Mouse (Mus musculus) embryonic facial prominence, embryonic 13.5 days (tissue): Measurements from ENCODE around the gene Sf3b3. TPM values are rescaled to one million over a fixed set of nuclear protein-coding genes. Genes with fewer than 3 reads are reported as not detected.
A peak's percentile ranks its signal among the peaks of the same experiment; 100 is the strongest.

ENCODE experiments used
- ATAC-seq: fragments of 200-750 bp; cut with Nextera tagmentation; 2 replicates; pipeline ENCODE4 v1.8.0; 2017; ENCODE audit warnings: low read depth; ENCODE audit not compliant: insufficient number of reproducible peaks, insufficient read depth, low FRiP score, low TSS enrichment
- H3K27ac ChIP-seq: fragments of 300-500 bp; sonication (generic); 2 replicates; pipeline ENCODE4 v1.5.1; 2015; ENCODE audit warnings: moderate library complexity, mild to moderate bottlenecking, inconsistent platforms
- H3K27me3 ChIP-seq: fragments of 300-500 bp; sonication (generic); 2 replicates; pipeline ENCODE4 v1.6.1; 2015; ENCODE audit warnings: mild to moderate bottlenecking, inconsistent platforms
- H3K36me3 ChIP-seq: fragments of 300-500 bp; sonication (generic); 2 replicates; pipeline ENCODE4 v1.6.1; 2015; ENCODE audit warnings: mild to moderate bottlenecking, inconsistent platforms
- H3K4me1 ChIP-seq: fragments of 300-500 bp; sonication (generic); 2 replicates; pipeline ENCODE4 v1.6.1; 2015; ENCODE audit warnings: inconsistent platforms
- H3K4me2 ChIP-seq: fragments of 300-500 bp; sonication (generic); 2 replicates; pipeline ENCODE4 v1.6.1; 2015; ENCODE audit warnings: moderate library complexity, mild to moderate bottlenecking, inconsistent platforms
- H3K4me3 ChIP-seq: fragments of 300-500 bp; sonication (generic); 2 replicates; pipeline ENCODE4 v1.5.1; 2015; ENCODE audit warnings: mild to moderate bottlenecking, inconsistent platforms
- H3K9ac ChIP-seq: fragments of 300-500 bp; sonication (generic); 2 replicates; pipeline ENCODE4 v1.6.1; 2015; ENCODE audit warnings: mild to moderate bottlenecking, inconsistent platforms
- H3K9me3 ChIP-seq: fragments of 300-500 bp; sonication (generic); 2 replicates; pipeline ENCODE4 v1.6.1; 2016; ENCODE audit warnings: inconsistent platforms
- WGBS: fragments of 180-500 bp; shearing (Covaris S2); methylation state at CpG from one replicate; pipeline ENCODE4 v1.1.7; 2015; ENCODE audit warnings: mixed read lengths; 5-methylcytosine and 5-hydroxymethylcytosine counted together
- polyA plus RNA-seq: library from polyadenylated mRNA; unstranded; fragments of >200 nt; fragmentation: Nextera tagmentation; extraction: Ambion mirVana; gene quantifications from 2 replicates; pipeline ENCODE4 v1.2.1, GENCODE M21; 2015

The Sf3b3 gene
- polyA plus RNA-seq, 1 experiment from 2014 or later: 158 TPM

DNA sequence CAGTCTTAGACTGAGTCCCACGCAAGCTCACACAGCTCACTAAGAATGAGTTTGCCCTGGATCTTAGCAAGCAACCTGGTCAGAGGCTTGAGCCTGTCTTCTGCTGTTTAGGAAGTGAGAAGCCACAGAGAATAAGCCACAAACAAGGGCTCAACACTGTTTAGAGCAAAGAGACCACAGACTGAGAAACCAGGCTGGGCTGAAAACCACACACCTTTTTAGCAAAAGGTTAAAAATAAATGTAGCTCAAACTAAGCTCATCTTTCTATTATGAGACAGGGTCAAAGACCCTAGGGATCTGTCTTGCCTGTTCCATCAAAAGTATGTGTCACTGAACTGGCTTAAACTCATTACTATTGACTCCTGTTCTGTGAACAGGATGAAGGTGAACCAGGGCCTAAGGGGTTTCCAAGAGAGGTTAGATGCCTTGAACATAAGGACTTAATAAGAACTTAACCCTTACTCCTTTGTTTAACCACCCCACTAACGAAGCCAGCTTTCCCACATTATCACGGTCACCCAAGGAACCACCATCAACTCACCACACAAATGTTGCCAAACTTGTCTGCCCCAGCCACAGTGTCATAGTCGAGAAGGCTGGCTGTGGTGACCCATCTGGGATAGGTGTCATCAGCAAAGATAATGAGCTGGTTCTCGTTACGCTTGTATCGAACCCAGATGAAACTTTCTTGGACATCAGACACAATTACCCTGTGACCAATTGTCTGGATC is 33.3 kb downstream of the Sf3b3 start:
- 88% methylated on average over 7 of the region's 7 CpGs for whole genome bisulfite sequencing
- no peak overlapping the region for H3K4me3 ChIP-seq
- no peak overlapping the region for H3K4me2 ChIP-seq
- H3K27ac ChIP-seq: no peak overlapping the region
- no peak for ATAC-seq
- H3K9me3 ChIP-seq: no peaks in the 10 kb centered on the region
- H3K36me3 ChIP-seq: peaks cover 95% of the 10 kb centered on the region
- no peak overlapping the region for H3K9ac ChIP-seq
- H3K27me3 ChIP-seq: no peaks in the 10 kb centered on the region
- peaks cover 14% of the 10 kb centered on the region for H3K4me1 ChIP-seq

DNA sequence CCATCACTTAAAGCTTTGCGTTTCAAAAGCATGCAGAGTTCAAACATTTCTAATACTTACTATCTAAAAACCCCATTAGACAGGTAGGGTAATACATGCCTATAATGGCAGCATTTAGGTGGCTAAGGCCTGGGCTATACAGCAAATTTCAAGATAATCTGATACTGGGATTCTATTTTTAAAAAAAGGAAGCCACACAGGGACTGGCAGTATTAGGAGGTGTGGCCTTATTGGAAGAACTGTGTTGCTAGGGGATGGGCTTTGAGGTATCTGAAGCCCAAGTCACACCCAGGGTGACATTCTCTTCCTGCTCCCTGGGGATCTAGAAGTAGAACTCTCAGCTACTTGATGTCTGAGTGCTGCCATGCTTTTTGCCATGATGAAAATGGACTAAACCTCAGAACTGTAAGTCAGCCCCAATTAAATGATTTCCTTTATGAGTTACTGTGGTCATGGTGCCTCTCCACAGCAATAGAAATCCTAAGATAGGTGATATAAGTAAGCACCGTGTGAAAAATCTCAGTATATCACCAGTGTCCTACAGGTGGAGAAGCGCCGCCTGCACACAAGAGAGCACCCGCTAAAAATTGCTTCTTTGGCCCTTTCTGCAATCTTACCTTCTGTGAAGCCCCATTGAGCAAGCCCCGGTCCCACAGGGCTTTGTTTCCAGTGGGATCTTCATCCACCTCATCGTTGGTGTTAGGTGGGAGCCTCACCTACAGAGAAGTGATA is 34.1 kb downstream of the Sf3b3 start:
- 94% methylated on average over 7 of the region's 7 CpGs for WGBS
- Histone ChIP-seq H3K9ac (no peak overlapping the region), H3K4me2 (no peak overlapping the region), H3K9me3 (no peaks in the 10 kb centered on the region), H3K27me3 (no peaks in the 10 kb centered on the region), H3K36me3 (peaks cover 88% of the 10 kb centered on the region), H3K27ac (no peak overlapping the region), H3K4me3 (no peak overlapping the region), H3K4me1 (peaks cover 21% of the 10 kb centered on the region)
- ATAC-seq: no peak

DNA sequence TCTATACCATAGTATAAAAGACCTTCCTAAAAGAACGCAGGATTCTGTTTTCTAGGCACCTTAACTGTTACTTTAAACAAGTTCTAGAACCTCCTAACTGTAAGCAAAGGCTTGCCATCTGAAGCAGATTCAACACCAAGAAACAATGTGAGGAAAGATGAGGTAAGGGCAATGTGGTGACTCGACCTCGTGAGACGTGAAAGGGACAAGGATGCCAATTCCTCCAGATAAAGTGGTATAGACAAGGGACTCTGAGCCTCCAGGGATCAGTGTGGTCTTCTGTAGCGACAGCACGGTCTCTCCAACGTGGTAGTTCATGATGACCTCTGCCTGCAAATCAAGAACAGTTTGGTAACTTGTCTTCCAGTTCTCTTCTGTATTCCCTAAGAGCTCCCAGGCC is 34.8 kb downstream of the Sf3b3 start:
- no peaks in the 10 kb centered on the region for H3K9me3 ChIP-seq
- no peak overlapping the region for H3K9ac ChIP-seq
- WGBS: 93% methylated on average over 7 of the region's 7 CpGs
- no peak overlapping the region for H3K27ac ChIP-seq
- H3K27me3 ChIP-seq: no peaks in the 10 kb centered on the region
- H3K4me3 ChIP-seq: no peak overlapping the region
- H3K4me1 ChIP-seq: peaks cover 25% of the 10 kb centered on the region
- no peak for ATAC-seq
- peaks cover 80% of the 10 kb centered on the region for H3K36me3 ChIP-seq
- no peak overlapping the region for H3K4me2 ChIP-seq

DNA sequence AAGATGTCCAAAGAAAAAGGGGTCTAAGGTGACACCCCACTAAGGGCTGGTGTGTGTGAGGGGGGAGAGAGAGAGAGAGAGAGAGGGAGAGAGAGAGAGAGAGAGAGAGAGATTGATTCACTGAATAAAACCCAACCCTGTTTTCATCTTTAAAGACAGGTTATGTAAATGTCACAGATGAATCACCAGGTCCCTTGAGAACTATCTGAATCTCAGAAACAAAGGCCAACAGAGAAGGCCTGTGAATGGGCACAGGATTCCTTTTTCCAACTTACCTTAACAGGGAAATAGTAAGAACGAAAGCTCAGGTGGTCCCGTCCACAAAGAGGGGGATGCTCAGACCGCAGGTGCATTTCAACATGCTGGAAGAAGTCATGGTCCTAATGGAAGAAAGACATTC is 35.5 kb downstream of the Sf3b3 start:
- ATAC-seq: no peak
- Histone ChIP-seq H3K27me3 (no peaks in the 10 kb centered on the region), H3K27ac (no peak overlapping the region)

DNA sequence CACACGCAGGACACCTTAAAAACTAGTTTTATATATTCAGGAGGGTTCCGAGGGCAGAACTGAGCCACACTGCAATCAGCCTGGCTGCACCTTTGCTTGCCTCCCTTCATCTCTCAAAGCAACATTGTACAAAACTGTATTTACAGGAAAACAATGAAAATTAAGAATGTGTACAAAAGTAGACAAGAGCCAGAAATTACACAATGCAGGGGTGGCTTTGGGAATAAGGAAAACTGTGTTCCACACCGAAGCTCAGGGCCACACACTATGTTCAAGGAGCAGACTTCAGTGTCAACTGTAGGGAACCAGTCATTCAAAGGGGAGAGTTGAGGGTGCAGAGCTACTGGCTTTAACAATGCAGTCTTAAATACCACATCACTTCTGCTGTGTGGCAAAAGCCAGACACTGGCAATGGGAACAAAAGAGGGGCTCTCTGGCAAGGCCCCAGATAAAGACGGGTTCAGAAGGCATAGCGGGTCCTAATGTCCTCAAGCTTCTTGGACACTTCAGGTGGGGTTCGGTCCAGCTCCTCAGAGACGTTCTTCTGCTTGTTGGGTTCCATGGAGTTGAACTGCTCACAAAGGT is 36.0 kb downstream of the Sf3b3 start:
- no peaks in the 10 kb centered on the region for H3K27me3 ChIP-seq
- ATAC-seq: no peak
- no peak overlapping the region for H3K4me2 ChIP-seq
- H3K4me3 ChIP-seq: no peak overlapping the region
- H3K27ac ChIP-seq: no peak overlapping the region; the same call in 1 of the 2 replicates
- peaks cover 30% of the 10 kb centered on the region for H3K4me1 ChIP-seq
- 87% methylated on average over 7 of the region's 7 CpGs for WGBS
- no peak overlapping the region for H3K9ac ChIP-seq
- no peaks in the 10 kb centered on the region for H3K9me3 ChIP-seq
- peaks cover 68% of the 10 kb centered on the region for H3K36me3 ChIP-seq

More for the DNA sequence above, 35.5 kb downstream of the Sf3b3 start:
- no peak overlapping the region for H3K4me2 ChIP-seq
- H3K36me3 ChIP-seq: peaks cover 74% of the 10 kb centered on the region
- no peak overlapping the region for H3K4me3 ChIP-seq
- peaks cover 25% of the 10 kb centered on the region for H3K4me1 ChIP-seq
- 95% methylated on average over 3 of the region's 3 CpGs for WGBS
- H3K9me3 ChIP-seq: no peaks in the 10 kb centered on the region
- no peak overlapping the region for H3K9ac ChIP-seq

DNA sequence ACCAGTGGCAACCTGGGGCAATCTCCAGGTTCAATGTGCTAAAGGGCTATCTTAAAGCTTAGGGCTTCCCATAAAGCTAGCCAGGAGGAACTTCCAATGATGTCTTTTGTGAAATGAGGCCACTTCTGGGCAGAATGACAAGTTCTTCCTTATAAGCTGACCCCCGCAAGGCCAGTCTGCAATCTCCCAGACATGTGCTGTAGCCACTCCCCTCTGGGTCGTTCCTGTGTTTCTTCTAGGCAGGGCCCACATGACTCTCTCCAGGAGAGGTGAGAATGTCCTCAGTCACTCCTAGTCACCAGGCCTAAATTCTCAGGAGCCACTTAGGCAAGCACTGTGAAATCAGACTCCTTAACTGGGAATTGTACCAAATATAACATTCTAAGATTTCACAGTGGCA is 36.8 kb downstream of the Sf3b3 start:
- H3K27me3 ChIP-seq: no peaks in the 10 kb centered on the region
- H3K4me2 ChIP-seq: no peak overlapping the region
- no peak overlapping the region for H3K4me3 ChIP-seq
- no peak overlapping the region for H3K27ac ChIP-seq
- H3K9me3 ChIP-seq: no peaks in the 10 kb centered on the region
- 55% methylated on average over 2 of the region's 2 CpGs for WGBS
- ATAC-seq: no peak
- peaks cover 31% of the 10 kb centered on the region for H3K4me1 ChIP-seq
- H3K9ac ChIP-seq: no peak overlapping the region
- peaks cover 61% of the 10 kb centered on the region for H3K36me3 ChIP-seq

DNA sequence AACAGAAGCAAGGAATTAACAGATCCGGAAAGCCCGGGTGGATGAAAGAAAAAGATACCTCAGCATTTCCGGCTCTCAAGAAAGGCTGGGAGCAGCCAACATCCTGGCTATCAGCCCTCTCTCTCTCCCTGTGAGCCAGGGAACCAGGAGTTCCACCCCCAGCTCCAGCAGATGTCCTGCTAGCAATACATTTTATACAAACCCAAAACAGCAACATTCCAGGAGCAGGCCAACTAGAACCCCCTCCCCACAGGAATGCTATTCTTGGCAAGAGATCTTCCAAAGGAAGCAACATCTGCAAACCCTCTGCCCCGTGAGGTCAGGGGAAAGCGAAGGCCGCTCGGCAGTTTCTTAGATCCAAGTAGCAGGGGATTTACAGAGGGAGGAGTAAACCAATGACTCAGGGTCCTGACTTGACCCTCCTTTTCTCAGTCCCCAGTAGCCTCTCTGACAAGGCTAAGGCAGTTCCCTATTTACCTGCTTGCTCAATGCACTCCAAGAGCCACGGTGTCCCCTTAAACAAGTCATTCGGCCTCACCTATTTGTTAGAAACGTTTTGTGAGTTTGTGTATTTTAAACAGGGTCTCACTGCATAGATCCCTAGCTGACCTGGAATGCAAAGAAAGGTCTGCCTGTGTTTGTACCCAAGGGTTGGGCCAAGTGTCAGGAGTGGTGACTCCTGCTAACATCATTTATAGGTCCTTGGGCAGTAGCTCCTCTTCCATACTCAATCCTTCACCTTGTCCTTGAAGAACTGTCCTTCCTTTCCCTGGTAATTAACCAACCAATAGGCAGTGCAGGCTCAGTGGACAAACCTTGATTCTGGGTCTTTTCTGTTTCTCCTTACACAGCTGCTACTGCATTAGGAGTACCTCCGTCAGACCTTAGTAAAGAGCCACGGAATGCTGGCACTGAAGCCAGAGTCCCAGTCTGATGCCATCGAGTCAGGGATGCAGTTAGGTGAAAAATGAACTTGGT is 37.8 kb downstream of the Sf3b3 start:
- no peak overlapping the region for H3K4me3 ChIP-seq
- H3K9ac ChIP-seq: 0 out of 2 replicates have a peak overlapping the region, but pooled peaks have one; percentile 4
- H3K4me2 ChIP-seq: no peak overlapping the region
- peaks cover 50% of the 10 kb centered on the region for H3K36me3 ChIP-seq
- peak; percentile 65; the same call in 1 of the 2 replicates for ATAC-seq
- WGBS: 43% methylated on average over 13 of the region's 13 CpGs
- no peaks in the 10 kb centered on the region for H3K9me3 ChIP-seq
- peaks cover 31% of the 10 kb centered on the region for H3K4me1 ChIP-seq
- H3K27ac ChIP-seq: peak overlapping the region; percentile 77
- H3K27me3 ChIP-seq: no peaks in the 10 kb centered on the region

DNA sequence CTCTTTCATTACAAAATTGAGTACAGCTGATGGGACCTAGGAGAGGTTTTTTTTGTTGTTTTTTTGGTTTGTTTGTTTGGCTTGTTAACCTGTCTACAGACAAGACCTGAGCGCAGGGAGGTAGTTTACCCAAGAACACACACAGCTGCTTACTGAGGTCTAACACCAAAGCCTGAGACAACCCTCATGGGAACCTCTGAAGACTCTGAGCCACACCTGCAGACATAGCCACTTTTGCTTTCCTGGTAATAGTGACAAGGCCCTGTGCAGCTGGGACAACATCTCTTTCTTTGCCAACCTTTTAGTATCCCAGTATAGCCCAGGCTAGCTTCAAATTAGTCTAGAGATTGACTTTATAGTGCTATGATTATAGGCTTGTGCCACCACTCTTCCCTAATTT is 40.4 kb downstream of the Sf3b3 start:
- no peak overlapping the region for H3K27ac ChIP-seq
- peaks cover 24% of the 10 kb centered on the region for H3K36me3 ChIP-seq
- no peaks in the 10 kb centered on the region for H3K9me3 ChIP-seq
- no peak overlapping the region for H3K9ac ChIP-seq
- no peak for ATAC-seq
- H3K27me3 ChIP-seq: no peaks in the 10 kb centered on the region
- 84% methylated on average over 1 of the region's 1 CpGs for WGBS
- H3K4me2 ChIP-seq: no peak overlapping the region
- peaks cover 31% of the 10 kb centered on the region for H3K4me1 ChIP-seq
- no peak overlapping the region for H3K4me3 ChIP-seq

DNA sequence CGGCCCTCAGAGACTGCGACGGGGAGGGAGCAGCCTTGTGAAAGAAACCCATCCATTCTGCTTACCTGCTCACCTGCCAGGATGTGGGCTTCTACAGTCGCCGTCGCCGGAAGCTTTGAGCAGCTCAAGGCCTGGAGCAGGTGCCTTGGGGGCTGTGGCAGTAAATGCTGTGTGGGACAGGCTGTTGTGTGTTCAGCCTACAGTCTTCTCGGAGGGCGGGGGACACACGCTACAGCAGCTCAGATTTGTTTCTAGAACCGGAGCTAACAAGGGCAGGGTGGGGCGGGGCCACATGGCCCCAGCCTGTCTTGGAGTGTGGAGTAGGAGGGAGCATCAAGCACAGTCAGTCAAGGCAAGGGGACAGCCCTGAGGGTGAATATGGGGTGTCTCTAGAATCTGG is 40.9 kb downstream of the Sf3b3 start, which contains the start of gene Il34:
Gene Il34 (minus strand): TSS at position 256 of the 400 bp plus-strand sequence.
- Histone ChIP-seq H3K4me3 (no peak within 1 kb of the TSS), H3K27me3 (no peaks in the 10 kb centered on the region), H3K9ac (0 out of 2 replicates have a peak within 1 kb of the TSS, but pooled peaks have one; percentile 6), H3K9me3 (no peaks in the 10 kb centered on the region), H3K27ac (no peak within 1 kb of the TSS), H3K36me3 (peaks cover 19% of the 10 kb centered on the region), H3K4me1 (peaks cover 36% of the 10 kb centered on the region), H3K4me2 (peak within 1 kb of the TSS; percentile 21; the same call in 1 of the 2 replicates)
- 31% methylated on average over 12 of the region's 12 CpGs for WGBS
- no peak for ATAC-seq

DNA sequence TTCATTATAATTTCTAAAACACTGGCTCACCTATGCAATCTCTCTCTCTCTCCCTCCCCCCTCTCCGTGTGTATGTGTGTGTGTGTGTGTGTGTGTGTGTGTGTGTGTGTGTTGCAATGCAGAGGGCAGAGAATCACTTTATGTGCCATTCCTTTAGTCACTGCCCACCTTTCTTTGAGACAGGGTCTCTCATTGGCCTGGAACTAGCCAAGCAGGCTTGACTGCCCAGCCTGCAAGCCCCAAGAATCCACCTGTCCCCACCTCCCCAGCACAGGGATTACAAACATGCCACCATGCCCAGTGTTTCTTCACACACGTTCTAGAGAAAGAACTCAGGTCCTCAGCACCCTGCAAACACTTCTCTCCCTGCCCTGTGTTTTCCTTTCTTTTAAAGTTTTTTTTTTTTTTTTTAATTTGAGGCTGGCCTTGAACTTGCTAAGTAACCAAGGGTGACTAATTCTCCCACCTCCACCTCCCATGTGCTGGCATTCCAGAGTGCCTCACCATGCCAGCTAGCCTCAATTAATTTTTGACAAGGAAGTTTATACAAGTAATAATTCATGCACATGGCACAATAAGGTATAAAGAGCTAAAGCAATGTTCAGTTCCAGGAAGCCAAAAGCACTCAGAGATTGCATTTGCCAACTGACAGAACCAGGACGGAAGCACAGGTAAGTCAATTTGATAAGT is 41.6 kb downstream of the Sf3b3 start:
- H3K27ac ChIP-seq: no peak overlapping the region
- H3K9me3 ChIP-seq: no peaks in the 10 kb centered on the region
- no peak overlapping the region for H3K4me2 ChIP-seq
- H3K27me3 ChIP-seq: no peaks in the 10 kb centered on the region
- no peak overlapping the region for H3K4me3 ChIP-seq
- WGBS: 51% methylated on average over 3 of the region's 3 CpGs
- H3K9ac ChIP-seq: no peak overlapping the region
- H3K36me3 ChIP-seq: peaks cover 12% of the 10 kb centered on the region
- H3K4me1 ChIP-seq: peaks cover 38% of the 10 kb centered on the region
- ATAC-seq: no peak
